Mouse (Mus musculus): ENCODE results near the gene Zfp446.

GRCm38 (mm10) chr7:12965678-12966091 lies 12.0 kb upstream of the Zfp446 start, which contains the start of gene Zfp324:
- no peak for TF ChIP-seq CTCF (conservative IDR thresholded peaks at IDR 0.05 in 1 of 2, IDR thresholded peaks at IDR 0.05 in 1 of 2; ENCODE audit: low read depth in 2 of 2, low read length in 2 of 2)
- TF ChIP-seq ZKSCAN1 (IDR thresholded peaks at IDR 0.05; ENCODE audit: borderline replicate concordance, low read depth, low read length) = no peak
- TF ChIP-seq SMC3 (IDR thresholded peaks at IDR 0.05; ENCODE audit: low read depth, low read length) = no peak
- TF ChIP-seq ZC3H11A (IDR thresholded peaks at IDR 0.05; ENCODE audit: low read depth, low read length) = no peak

Measured in CH12.LX (cell line).